Mouse (Mus musculus) neural tube, embryonic 13.5 days (tissue): ENCODE data around the gene Ankrd2. TPM values are rescaled to one million over a fixed set of nuclear protein-coding genes. Genes with fewer than 3 reads are reported as not detected.

Experiments
- ATAC-seq: fragments of 200-750 bp; cut with Nextera tagmentation; 2 replicates; pipeline ENCODE4 v1.8.0; 2017; ENCODE audit warnings: low read depth, mild to moderate bottlenecking, moderate TSS enrichment, moderate library complexity
- H3K27ac ChIP-seq: fragments of 300-500 bp; sonication (generic); replicated peaks from 2 replicates; pipeline ENCODE4 v1.5.1; 2015; ENCODE audit warnings: moderate library complexity, mild to moderate bottlenecking, inconsistent platforms
- H3K27me3 ChIP-seq: fragments of 300-500 bp; sonication (generic); 2 replicates; pipeline ENCODE4 v1.6.1; 2015; ENCODE audit warnings: mild to moderate bottlenecking, inconsistent platforms
- H3K36me3 ChIP-seq: fragments of 300-500 bp; sonication (generic); 2 replicates; pipeline ENCODE4 v1.6.1; 2015; ENCODE audit warnings: mild to moderate bottlenecking, inconsistent platforms
- H3K4me1 ChIP-seq: fragments of 300-500 bp; sonication (generic); replicated peaks from 2 replicates; pipeline ENCODE4 v1.6.1; 2015; ENCODE audit warnings: inconsistent platforms
- H3K4me2 ChIP-seq: fragments of 300-500 bp; sonication (generic); 2 replicates; pipeline ENCODE4 v1.6.1; 2015; ENCODE audit warnings: inconsistent platforms, mild to moderate bottlenecking, moderate library complexity
- H3K4me3 ChIP-seq: fragments of 300-500 bp; sonication (generic); 2 replicates; pipeline ENCODE4 v1.5.1; 2015; ENCODE audit warnings: mild to moderate bottlenecking, inconsistent platforms
- H3K9ac ChIP-seq: fragments of 300-500 bp; sonication (generic); 2 replicates; pipeline ENCODE4 v1.6.1; 2015; ENCODE audit warnings: moderate library complexity, mild to moderate bottlenecking, inconsistent platforms
- H3K9me3 ChIP-seq: fragments of 300-500 bp; sonication (generic); 2 replicates; pipeline ENCODE4 v1.6.1; 2016; ENCODE audit warnings: inconsistent platforms
- WGBS: fragments of 180-500 bp; shearing (Covaris S2); methylation state at CpG from one replicate; pipeline ENCODE4 v1.1.7; 2015; 5-methylcytosine and 5-hydroxymethylcytosine counted together
- polyA plus RNA-seq: library from polyadenylated mRNA; unstranded; fragments of >200 nt; fragmentation: Nextera tagmentation; extraction: Ambion mirVana; gene quantifications from 2 replicates; pipeline ENCODE4 v1.2.1, GENCODE M21; 2015

Gene Ankrd2
- 0.53 and 0.73 TPM in 2 replicates for polyA plus RNA-seq

DNA sequence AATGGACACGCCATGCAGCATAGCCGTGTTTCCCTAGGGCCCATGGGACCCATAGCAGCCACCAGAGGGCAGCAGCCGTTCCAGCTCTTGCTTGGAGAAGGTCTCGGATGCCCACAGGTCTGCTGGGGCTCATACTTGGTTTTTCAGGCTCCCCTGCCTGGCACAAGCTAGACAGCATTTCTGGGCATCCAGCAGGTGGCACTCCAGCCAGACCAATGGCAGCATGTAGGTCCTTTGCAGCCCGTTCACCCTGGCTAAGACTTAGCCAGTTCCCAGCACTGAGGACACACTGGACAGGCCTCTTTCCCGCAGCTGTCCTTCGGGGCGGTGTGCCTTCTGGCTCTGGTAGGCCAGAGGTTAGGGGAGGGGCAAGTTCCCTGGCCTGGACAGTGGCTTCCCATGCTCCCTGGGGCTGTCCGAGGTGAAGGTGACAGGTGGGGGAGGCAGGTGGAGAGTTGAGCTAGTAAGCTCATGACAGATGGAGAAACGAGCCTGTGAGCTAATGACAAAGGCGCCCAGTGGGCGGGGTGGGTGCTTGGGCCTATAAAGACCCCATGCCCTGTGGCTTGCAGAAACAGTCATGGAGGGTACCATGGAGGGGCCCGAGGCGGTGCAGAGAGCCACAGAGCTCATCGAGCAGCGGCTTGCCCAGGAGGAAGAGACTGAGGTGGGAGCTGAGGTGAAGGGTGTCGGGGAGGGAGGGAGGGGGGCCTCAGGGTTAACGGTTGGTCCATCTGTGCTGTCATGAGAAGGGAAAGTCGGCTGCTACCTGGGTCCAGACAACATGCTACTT, at the start of gene Ankrd2:
Ankrd2 (plus strand) TSS at position 545 of the 793 bp plus-strand sequence.
- H3K36me3 ChIP-seq = 0 out of 2 replicates have a peak, but pooled peaks cover 7% of the 10 kb centered on the region
- no peak within 1 kb of the TSS for H3K4me2 ChIP-seq
- no peak within 1 kb of the TSS for H3K9ac ChIP-seq
- peaks cover 7% of the 10 kb centered on the region; the same call in 1 of the 2 replicates for H3K27me3 ChIP-seq
- peaks cover 8% of the 10 kb centered on the region for H3K4me1 ChIP-seq
- ATAC-seq = peak; percentile 74
- H3K9me3 ChIP-seq = no peaks in the 10 kb centered on the region
- WGBS = 63% methylated on average over 19 of the region's 19 CpGs
- H3K27ac ChIP-seq = no peak within 1 kb of the TSS
- H3K4me3 ChIP-seq = no peak within 1 kb of the TSS

DNA sequence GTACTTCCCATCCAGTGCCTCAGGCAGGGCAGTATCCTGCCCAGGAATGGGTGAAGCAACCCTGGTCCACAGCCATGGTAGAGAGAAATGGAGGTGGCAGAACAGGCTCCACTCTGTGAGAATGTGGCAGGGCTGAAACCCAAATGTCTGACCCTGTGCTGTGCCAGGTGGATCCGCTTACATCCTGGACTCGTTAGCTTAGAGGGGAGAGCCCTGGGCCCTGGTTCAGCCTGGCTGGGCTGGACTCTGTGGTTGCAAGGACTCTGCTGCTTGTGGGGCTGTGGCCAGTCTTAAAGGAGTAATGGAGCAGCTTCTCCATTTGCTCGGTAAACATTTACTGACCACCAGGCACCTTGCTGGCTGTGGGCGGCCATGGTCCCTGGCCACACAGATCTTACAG, 48.6 kb upstream of the Ankrd2 start:
- H3K27me3 ChIP-seq = peaks cover 17% of the 10 kb centered on the region
- no peak overlapping the region for H3K4me3 ChIP-seq
- 90% methylated on average over 4 of the region's 4 CpGs for WGBS
- no peaks in the 10 kb centered on the region for H3K9me3 ChIP-seq
- H3K4me1 ChIP-seq = peaks cover 24% of the 10 kb centered on the region
- H3K36me3 ChIP-seq = no peaks in the 10 kb centered on the region
- no peak overlapping the region for H3K27ac ChIP-seq
- ATAC-seq = no peak
- no peak overlapping the region for H3K9ac ChIP-seq
- H3K4me2 ChIP-seq = no peak overlapping the region

DNA sequence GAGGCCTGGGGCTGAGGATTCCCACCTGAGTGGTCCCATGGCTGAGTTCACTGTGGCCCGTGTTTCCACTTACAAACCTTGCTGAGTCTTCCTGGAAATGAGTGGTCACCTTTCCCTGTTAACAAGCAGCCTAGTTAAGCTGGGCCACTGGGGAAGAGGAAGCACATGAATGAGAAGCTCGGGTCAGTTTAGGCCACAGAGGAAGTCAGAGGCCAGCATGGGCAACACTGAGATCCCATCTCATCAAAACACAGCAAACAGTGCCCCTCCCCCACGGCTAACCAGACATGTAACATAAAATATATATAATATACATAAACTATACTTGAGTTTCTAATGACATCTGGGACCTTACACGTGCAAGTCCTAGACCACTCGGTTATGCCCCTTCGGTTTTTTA, 46.0 kb upstream of the Ankrd2 start:
- Histone ChIP-seq H3K27me3 (no peaks in the 10 kb centered on the region), H3K36me3 (no peaks in the 10 kb centered on the region), H3K9ac (no peak overlapping the region), H3K4me2 (no peak overlapping the region), H3K9me3 (no peaks in the 10 kb centered on the region), H3K4me1 (peaks cover 13% of the 10 kb centered on the region; the same call in 1 of the 2 replicates), H3K4me3 (no peak overlapping the region), H3K27ac (no peak overlapping the region)
- ATAC-seq = no peak
- 81% methylated on average over 6 of the region's 6 CpGs for WGBS

DNA sequence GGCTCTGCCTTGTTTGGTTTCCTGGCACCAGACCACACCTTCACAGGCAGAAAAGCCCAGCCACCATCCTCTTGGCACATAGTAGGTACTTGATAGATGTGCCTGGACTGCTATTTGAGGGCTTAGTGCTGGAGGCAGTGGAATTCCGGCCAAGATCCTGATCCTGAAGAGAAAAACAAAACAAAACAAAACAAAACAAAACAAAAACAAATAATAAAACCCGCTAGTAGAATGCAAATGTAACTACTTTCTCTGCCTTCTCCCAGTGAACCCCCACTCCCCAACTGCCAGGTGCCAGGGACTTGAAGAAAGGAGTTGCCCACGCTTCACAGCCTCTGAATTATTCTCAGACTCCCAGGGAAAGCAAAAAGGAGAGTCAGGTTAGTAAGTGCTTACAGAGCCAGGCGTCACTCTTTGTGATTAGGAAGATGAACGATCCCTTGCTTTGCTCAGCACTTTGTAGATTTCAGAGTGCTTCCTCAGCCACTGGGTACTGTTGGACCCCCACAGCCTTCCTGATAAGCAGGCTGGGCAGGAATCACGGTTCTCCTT, 43.8 kb upstream of the Ankrd2 start:
- ATAC-seq = peak; percentile 27; the same call in 1 of the 2 replicates
- peaks cover 22% of the 10 kb centered on the region for H3K4me1 ChIP-seq
- no peaks in the 10 kb centered on the region for H3K9me3 ChIP-seq
- H3K36me3 ChIP-seq = no peaks in the 10 kb centered on the region
- WGBS = 35% methylated on average over 6 of the region's 6 CpGs
- H3K27me3 ChIP-seq = no peaks in the 10 kb centered on the region
- H3K27ac ChIP-seq = no peak overlapping the region; the same call in 1 of the 2 replicates
- H3K9ac ChIP-seq = 0 out of 2 replicates have a peak overlapping the region, but pooled peaks have one; percentile 22
- H3K4me2 ChIP-seq = no peak overlapping the region
- H3K4me3 ChIP-seq = no peak overlapping the region

DNA sequence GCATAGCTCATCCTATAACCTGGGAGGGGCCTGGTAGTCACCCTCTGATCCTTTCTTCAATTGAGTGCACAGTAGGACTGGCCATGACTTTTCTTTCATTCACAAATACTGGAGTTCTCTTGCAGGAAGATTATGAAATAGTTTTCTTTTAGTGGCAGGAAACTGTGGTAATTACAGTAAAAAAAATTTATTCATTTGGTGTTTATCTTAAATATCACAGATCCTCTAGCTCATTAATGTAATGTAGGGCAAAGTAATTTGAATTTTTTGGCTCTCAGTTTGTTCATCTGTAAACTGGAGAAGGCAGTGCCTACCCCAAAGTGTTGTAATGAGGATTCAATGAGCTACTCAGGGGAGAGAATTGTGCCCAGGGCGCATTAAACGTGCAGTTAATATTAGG, 42.8 kb upstream of the Ankrd2 start:
- Histone ChIP-seq H3K27me3 (no peaks in the 10 kb centered on the region), H3K4me1 (peaks cover 22% of the 10 kb centered on the region), H3K27ac (no peak overlapping the region), H3K9ac (no peak overlapping the region), H3K36me3 (no peaks in the 10 kb centered on the region), H3K9me3 (no peaks in the 10 kb centered on the region), H3K4me3 (no peak overlapping the region), H3K4me2 (no peak overlapping the region)
- no peak for ATAC-seq
- WGBS = 85% methylated on average over 2 of the region's 2 CpGs

DNA sequence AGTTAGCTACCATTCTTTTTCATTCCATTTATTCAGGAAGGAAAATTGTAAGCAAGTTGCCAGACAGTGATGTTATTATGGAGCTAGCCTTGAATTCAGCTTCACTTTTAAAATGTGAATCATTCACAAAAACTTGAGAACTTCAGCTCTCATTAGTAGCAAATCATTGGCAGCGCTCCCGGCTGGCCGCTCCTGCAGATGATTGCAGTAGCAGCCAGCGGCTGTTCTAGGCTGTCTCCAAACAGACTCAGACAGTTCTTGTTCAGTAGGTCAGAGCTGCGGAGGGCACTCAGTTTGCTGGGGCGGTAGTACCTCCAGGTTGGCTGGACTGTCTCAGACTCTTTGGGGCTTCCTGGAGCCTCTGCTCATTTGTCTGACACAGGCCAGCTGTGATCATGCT, 42.3 kb upstream of the Ankrd2 start:
- H3K4me3 ChIP-seq = no peak overlapping the region
- H3K9ac ChIP-seq = no peak overlapping the region
- ATAC-seq = no peak
- WGBS = 75% methylated on average over 6 of the region's 6 CpGs
- H3K9me3 ChIP-seq = no peaks in the 10 kb centered on the region
- H3K27ac ChIP-seq = no peak overlapping the region
- peaks cover 22% of the 10 kb centered on the region for H3K4me1 ChIP-seq
- H3K36me3 ChIP-seq = no peaks in the 10 kb centered on the region
- no peak overlapping the region for H3K4me2 ChIP-seq
- H3K27me3 ChIP-seq = no peaks in the 10 kb centered on the region

DNA sequence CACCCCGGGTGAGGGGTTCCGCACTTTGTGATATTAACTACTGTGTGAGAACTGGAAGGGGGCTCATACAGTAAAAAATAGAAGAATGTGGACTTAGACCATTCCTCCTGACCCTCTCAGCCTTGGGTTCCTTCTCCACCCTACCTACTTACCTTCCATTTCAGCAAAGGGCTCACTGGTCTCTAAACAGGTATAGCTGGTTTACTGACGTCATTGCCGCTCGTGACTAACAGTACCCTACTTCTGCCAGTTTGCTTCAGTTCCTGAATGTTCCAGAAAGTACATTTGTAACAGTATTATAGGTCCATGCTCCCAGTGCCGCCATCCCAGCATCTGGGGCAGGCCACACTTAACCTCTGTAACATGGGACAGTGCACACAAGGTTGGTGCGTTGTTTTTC, 41.8 kb upstream of the Ankrd2 start:
- Histone ChIP-seq H3K4me2 (no peak overlapping the region), H3K27ac (no peak overlapping the region), H3K9me3 (no peaks in the 10 kb centered on the region), H3K4me3 (no peak overlapping the region), H3K36me3 (no peaks in the 10 kb centered on the region), H3K9ac (no peak overlapping the region), H3K4me1 (peaks cover 22% of the 10 kb centered on the region), H3K27me3 (no peaks in the 10 kb centered on the region)
- WGBS = 94% methylated on average over 7 of the region's 7 CpGs
- ATAC-seq = no peak

DNA sequence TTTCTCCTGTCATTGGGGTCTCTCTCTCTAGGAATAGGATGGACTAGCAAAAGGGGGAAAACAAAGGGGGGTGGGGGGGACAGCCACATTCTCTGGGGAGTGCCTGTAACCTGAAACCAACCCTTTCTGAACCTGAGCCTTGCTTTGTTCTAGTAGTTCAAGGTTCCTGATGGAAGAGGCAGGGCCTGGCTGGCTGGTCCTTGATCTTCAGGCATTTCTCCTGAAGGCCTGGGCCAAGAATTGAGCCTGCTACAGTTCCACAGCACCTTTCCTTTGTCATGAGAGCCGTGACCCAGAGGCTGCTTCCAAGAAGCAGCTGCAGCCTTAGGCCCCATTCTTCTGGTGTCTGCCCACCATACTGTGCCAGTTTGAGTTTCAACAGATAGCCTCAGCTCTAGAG, 40.3 kb upstream of the Ankrd2 start:
- ATAC-seq = no peak
- Histone ChIP-seq H3K9ac (no peak overlapping the region), H3K27ac (no peak overlapping the region), H3K36me3 (no peaks in the 10 kb centered on the region), H3K4me2 (no peak overlapping the region), H3K27me3 (no peaks in the 10 kb centered on the region), H3K4me3 (no peak overlapping the region), H3K4me1 (peaks cover 25% of the 10 kb centered on the region), H3K9me3 (no peaks in the 10 kb centered on the region)
- WGBS = 54% methylated on average over 1 of the region's 1 CpGs

DNA sequence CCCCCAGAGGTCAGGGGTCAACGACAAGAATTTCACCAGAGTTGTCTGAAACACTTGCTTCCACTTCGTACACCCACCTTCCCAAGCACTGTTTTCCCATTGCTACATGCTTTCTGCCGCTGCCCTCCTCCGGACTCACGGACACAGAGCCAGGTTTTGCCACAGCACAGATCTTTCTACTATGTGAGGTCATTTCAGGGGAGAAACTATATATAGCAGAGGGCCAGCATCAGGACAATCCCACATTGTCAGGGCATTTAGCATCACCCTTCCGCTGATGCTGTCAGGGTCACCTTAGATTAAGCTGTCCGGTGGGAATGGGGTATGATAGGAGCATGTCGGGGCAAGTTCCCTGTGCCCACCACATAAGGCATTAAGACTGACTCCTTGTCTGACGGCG, 38.7 kb upstream of the Ankrd2 start:
- H3K9ac ChIP-seq = no peak overlapping the region
- WGBS = 91% methylated on average over 10 of the region's 10 CpGs
- peaks cover 20% of the 10 kb centered on the region for H3K4me1 ChIP-seq
- no peaks in the 10 kb centered on the region for H3K36me3 ChIP-seq
- H3K4me2 ChIP-seq = no peak overlapping the region
- no peak overlapping the region for H3K27ac ChIP-seq
- no peak for ATAC-seq
- no peaks in the 10 kb centered on the region for H3K27me3 ChIP-seq
- H3K4me3 ChIP-seq = no peak overlapping the region
- no peaks in the 10 kb centered on the region for H3K9me3 ChIP-seq

DNA sequence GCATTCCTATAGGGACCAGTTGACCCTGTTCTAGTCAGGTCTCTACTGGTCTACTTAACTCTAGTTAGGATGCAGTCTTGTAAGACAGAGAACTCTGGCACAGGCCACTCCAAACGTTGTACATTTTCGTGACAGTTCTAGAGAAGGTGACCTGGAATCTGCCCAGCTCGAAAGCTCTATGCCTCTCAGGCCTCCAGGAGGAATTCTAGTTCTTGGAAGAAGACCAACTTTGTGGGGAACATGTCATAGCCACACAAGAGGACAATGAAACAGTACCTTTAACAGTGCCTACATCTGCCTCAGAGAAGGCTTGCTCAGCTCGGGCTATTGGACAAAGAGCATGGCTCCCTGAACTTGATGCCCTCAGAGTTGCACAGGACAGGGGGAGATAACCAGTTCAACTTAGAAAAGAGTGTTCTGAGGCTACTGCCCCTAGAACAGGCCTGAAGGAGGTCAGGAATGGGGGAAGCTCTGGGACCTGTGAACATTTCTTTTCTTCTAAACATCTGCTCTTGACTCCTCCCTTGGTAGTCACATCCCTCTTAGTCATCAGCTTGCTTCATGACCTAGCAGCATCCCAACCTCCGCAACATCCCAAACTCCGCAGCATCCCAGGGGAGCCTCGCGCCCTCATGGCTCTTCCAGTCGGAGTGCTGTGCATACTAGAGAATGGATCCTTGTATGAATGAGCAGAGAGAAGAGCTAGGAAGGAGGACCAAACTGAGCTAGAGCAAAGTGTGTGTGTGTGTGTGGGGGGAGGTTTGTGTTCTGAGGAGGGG, 36.8 kb upstream of the Ankrd2 start:
- no peaks in the 10 kb centered on the region for H3K36me3 ChIP-seq
- ATAC-seq = no peak
- WGBS = 91% methylated on average over 9 of the region's 9 CpGs
- no peak overlapping the region for H3K9ac ChIP-seq
- no peaks in the 10 kb centered on the region for H3K9me3 ChIP-seq
- no peaks in the 10 kb centered on the region for H3K27me3 ChIP-seq
- peaks cover 14% of the 10 kb centered on the region for H3K4me1 ChIP-seq
- no peak overlapping the region for H3K27ac ChIP-seq
- H3K4me3 ChIP-seq = no peak overlapping the region
- H3K4me2 ChIP-seq = no peak overlapping the region

DNA sequence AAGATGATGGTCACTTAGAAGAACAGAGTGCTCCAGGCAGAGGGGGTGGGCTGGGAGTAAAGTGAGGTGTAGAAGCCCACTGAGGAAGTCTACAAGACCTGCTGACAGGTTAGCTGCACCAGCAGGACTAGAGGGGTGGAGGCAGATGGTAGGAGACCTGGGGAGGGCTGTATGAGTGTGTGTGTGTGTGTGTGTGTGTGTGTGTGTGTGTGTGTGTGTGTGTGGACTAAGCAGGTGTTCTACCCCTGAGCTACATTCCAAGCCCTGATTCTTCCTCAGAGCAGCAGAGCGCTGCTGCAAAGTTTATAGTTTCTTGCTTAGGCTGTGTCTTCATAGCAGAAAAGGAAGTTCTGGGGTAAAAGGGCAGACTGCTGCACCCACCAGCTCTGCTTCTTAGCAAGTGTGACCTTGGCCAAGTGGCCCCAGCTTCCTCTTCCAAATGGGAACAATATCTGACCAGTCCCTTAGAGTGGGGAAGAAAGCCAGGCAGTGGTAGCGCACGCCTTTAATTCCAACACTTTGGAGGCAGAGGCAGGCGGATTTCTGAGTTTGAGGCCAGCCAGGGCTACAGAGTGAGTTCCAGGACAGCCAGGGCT, 36.0 kb upstream of the Ankrd2 start:
- WGBS = 92% methylated on average over 4 of the region's 4 CpGs
- Histone ChIP-seq H3K9ac (no peak overlapping the region), H3K4me2 (no peak overlapping the region), H3K27me3 (no peaks in the 10 kb centered on the region), H3K4me3 (no peak overlapping the region), H3K9me3 (no peaks in the 10 kb centered on the region), H3K27ac (peak overlapping the region; percentile 46; the same call in 1 of the 2 replicates), H3K36me3 (no peaks in the 10 kb centered on the region), H3K4me1 (peaks cover 14% of the 10 kb centered on the region)
- no peak for ATAC-seq
